Mouse (Mus musculus): ENCODE data around the gene Ccdc73.

DNA sequence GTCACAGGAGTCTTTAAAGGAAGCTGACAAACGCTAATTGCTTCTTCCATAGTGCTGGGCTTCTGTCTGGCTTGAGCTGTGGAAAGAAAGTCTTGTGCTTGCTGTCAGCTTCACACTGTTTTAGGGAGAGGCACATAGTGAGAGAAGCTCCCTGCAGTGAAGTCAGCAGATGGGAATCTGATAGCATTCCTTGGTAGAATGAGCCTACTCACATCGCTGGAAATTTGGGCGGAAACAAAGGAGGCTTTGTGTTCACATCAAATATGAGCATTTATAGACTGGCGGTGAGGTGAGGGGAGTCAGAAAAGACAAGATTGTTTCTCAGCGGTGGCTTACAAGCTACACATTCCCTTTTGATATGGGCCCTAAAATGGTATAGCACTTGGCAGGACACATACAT, 15.9 kb upstream of the Ccdc73 start:
- no peak for TF ChIP-seq CTCF (IDR thresholded peaks at IDR 0.05; ENCODE audit: low read depth)
- TF ChIP-seq EP300 (IDR thresholded peaks at IDR 0.05; ENCODE audit: low read depth): no peak

Data from heart, postnatal 0 days (tissue).